Mouse (Mus musculus): ENCODE data around the gene Ehd1. TPM values are rescaled to one million over a fixed set of nuclear protein-coding genes. Genes with fewer than 3 reads are reported as not detected.
"Not testable (repeated sequence)": the region's sequence is repeated elsewhere in the genome, so short reads cannot be mapped to it uniquely, and the experiment has no call there.

Ehd1 gene
- total RNA-seq, 2 experiments from 2014 or later: 129 to 181 TPM

DNA sequence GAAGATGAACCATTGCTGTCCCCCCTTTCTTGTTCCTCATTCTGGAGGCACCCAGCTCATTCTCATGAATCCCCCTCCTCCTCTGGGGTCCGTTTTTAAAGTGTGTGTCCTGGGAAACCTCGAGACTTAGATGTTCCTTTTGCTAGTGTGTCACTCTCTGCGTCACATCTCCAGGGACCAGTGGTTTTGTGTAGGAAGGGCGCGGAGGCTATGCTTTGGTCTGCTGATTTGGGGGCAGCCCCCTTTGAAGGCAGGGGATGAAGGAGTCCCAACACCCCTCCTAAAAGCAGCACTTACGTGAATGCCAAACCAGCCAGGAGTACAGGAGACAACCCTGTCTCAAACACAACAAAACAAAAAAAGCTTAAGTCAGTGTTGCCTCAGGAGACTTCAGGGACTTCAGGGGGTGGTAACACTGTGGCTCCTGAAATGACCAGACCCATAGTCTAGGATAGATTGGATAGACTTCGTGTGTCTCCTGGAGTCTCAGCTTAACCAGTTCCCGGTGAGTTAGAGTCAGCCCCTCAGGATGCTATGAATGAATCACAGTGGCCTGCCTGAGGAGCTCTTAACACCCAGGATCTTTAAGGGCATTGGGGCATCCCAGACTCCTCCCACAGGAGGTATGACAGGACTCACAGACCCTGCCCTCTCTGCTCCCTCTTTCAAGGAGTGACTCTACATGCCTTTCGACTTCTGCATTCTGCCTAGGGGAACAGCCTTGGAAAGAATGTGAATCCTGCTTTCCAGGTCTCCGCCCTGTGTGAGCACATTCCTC is 1.3 kb downstream of the Ehd1 start:
- peak; percentile 87 to 89 for DNase-seq
- intact Hi-C loops (cut with DNase I): no loop called here

GRCm38 (mm10) chr19:6278439-6279073 is 2.0 kb downstream of the Ehd1 start:
- no peak for DNase-seq
- intact Hi-C loops (cut with DNase I): loop anchor here (1.0 kb wide), 1 partner anchor 10 kb away; no protein-coding TSS in a partner anchor

- intact Hi-C loops (cut with DNase I): loop anchor here (1.0 kb wide), 1 partner anchor 9 kb away; no protein-coding TSS in a partner anchor
- no peak for DNase-seq
Measured at GRCm38 (mm10) chr19:6279481-6280144, 3.1 kb downstream of the Ehd1 start.

GRCm38 (mm10) chr19:6280554-6280953 is 4.0 kb downstream of the Ehd1 start:
- DNase-seq: no peak
- intact Hi-C loops (cut with DNase I): no loop called here

DNA sequence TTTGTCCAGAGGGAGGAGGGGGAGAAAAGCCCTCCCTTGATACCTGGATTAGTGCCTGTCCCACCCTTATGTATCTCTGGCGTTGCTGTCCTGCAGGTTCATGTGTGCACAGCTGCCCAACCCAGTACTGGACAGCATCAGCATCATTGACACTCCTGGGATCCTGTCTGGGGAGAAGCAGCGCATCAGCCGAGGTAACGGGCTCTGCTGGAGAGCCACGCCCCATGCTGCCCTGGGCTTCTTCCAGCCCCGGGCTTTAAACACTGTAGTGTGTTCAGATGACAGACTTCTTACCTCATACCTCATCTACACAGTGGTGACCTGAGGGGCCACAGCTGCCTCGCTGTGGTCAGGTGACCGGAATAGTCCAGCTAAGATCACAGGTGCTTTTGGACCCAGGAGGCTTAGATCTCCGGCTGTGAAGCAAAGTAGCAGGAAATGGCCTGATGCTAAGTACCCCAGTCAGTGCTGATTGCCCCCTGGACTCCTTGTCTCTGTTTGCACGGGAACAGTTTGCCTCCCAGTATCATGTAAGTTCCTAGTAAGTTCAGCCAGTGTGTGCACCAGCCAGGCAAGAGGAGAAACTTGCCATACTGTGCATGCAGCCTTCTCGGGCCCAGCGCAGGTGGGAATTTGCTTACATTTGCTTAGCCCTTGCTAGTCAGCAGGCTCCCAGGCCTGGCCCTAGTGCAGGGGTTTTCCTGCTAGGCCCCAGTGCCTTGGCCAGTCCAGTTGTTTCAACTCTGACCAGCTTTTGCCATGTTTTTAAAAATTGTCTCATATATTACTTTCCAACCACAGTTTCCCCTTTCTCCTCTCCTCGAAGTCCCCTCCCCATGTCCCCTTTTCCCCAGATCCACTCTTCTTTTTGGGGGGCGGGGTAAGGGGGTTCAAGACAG is 4.8 kb downstream of the Ehd1 start:
- intact Hi-C loops (cut with DNase I): loop anchor here (2.0 kb wide), 1 partner anchor 19 kb away; no protein-coding TSS in a partner anchor
- DNase-seq: no peak

GRCm38 (mm10) chr19:6283001-6283400 is 6.5 kb downstream of the Ehd1 start:
- DNase-seq: no peak
- intact Hi-C loops (cut with DNase I): loop anchor here (2.0 kb wide), 1 partner anchor 18 kb away; no protein-coding TSS in a partner anchor

GRCm38 (mm10) chr19:6284502-6284901 is 8.0 kb downstream of the Ehd1 start:
- peak; percentile 50 to 62 for DNase-seq
- intact Hi-C loops (cut with DNase I): no loop called here

- no peak for DNase-seq
- intact Hi-C loops (cut with DNase I): no loop called here
Measured at GRCm38 (mm10) chr19:6285226-6285625, 8.7 kb downstream of the Ehd1 start.

DNA sequence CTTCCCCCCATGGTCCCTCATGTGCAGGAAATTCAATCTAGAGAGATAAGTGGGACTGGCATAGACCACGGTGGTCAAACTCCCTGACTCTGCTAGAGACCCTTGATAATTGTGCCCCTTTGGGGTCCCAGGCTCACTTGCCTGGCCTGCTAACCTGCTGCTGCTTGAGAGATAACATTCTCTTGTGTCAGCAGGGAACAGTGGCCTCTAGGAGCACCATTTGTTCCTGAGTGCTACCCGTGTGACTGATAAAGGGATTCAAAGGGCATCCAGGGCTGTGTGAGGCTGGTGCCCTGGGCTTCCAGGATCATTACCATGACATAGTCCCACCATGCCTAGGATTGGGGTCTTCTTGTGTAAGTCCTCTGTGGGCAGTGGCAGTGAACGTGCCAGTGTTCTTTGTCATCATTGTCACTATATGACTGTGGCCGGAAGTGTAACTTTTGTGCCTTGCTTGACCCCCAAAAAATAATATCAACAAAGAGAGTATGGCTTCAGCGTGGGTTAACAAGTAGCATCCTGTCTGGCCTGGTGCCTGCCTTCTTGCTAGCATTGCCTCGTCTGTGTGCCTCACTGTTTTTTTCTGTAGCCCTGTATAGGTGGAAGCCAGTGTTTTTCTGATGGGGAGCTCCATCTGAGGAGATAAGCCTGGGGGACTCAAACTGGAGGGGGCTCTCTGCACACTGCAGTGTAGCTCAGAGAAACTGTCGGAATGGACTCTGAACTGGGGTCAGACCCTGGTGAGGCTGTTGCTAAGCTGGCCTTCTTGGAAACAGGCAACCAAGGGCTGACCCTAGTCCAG is 9.3 kb downstream of the Ehd1 start:
- DNase-seq: peak; percentile 45 to 54
- intact Hi-C loops (cut with DNase I): no loop called here

DNA sequence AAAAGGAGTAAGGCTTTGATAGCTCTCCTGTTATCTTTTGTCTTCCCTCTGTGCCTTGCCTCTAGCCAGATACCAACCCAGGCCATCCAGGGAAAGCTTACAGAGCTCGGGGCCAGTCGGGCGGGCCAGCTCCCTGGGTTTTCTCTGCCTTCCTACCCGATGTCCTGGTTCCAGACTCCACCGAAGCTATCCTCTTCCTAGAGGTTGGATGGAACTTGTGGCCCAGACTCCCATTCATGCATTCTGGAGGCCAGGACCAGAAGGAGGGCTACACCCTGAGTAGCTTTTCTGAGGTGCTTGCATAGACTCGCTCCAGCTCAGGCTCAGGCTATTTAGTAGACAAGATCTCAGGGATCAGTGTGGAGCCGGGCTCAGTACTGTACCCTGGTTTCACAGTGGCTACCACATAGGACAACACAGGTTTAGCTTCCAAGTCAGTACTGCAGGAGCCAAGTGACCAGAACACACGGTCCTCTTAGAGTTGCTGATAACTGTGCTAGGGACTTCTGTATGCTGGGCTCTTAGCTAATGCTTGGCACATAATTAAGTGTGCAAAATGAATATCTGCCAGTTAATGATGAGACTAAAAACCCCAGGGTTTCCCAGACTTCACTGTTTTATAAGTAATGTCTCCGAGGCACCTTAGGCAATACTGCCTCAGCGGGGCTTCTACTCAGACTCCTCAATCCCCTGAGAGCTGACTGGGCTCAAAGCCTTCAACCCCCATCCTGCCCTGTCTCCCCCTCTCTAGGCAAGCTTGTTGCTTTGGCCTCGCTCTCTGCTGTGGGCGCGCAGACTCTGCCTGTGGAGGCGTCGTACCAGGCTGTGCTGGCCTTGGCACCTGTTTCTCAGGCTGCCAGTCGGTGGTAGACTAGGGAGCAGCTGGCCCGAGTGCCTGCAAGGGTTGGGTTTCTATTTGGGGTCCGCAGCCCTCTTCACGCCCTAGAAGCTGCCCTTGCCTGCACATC is 10.2 kb downstream of the Ehd1 start:
- intact Hi-C loops (cut with DNase I): no loop called here
- DNase-seq: peak; percentile 65 to 77

DNA sequence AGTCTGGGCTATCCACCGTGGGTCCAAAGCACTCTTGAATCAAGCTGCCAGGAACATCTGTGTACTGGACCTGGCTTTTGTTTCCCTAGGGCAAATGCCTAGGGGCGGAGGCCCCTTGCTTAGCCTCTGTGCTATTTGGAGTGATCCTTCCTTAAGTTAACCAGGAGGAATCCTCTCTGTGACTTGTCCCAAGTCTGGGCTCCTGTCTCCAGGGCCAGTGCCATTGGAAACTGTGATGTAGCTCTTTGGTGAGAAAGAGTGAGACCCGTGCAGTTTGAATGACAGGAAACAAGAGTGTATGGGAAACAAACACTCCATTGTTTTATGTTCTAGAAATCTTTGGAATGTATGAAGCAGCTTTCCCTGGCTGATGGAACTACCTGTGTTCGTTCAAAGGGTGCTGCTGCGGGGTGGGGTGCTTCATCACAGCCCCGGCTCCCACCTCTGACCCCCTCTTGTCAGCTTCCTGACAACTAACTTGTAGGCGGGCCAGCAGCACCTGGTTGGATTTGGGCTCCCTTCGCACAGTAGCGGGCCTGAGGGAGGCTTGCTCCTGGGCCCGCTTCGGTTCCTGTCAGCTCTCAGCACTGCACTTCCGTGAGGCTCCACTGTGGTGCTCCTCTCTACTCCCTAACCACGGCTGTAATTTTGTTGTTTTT is 11.8 kb downstream of the Ehd1 start:
- peak; percentile 49 to 53 for DNase-seq
- intact Hi-C loops (cut with DNase I): loop anchor here (1.0 kb wide), 1 partner anchor 9 kb away; no protein-coding TSS in a partner anchor

GRCm38 (mm10) chr19:6289696-6290238 is 13.2 kb downstream of the Ehd1 start:
- intact Hi-C loops (cut with DNase I): no loop called here
- DNase-seq: no peak

- DNase-seq; intact Hi-C loops (cut with DNase I): not testable (repeated sequence)
Measured at GRCm38 (mm10) chr19:6290720-6291116, 14.2 kb downstream of the Ehd1 start.

DNA sequence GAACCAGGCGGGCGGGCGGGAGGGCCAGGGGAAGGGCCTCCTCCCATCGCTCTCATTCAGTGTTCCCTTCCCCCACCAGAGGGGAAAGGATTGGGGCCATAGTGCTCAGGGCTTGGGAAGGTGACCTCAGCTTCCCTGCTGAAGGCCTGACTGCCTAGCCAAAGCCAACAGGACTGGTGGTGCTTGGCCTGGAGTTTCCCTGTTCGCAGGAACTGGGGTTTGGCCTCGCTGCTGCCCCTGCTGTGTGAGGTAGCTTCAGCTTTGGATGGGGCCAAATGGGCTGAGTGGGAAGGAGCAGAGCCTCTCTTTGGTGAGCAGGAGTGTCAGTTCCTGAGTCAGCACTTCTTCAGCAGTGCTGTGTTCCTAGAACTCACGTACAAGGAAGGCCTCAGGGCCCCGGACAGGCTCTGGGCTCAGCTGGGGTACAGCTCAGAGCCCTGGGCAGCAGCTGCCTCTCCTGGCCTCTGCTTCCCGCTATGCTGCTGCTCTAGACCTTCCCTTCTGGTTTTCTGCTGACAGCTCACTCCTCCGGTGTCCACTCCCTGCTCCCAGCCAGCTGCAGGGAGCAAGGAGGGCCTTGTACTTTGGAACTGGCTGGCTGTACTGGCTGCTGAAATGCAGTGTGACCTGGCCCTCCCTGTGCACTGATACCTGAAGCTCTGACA is 14.7 kb downstream of the Ehd1 start:
- peak; percentile 64 to 70 for DNase-seq
- intact Hi-C loops (cut with DNase I): no loop called here

DNA sequence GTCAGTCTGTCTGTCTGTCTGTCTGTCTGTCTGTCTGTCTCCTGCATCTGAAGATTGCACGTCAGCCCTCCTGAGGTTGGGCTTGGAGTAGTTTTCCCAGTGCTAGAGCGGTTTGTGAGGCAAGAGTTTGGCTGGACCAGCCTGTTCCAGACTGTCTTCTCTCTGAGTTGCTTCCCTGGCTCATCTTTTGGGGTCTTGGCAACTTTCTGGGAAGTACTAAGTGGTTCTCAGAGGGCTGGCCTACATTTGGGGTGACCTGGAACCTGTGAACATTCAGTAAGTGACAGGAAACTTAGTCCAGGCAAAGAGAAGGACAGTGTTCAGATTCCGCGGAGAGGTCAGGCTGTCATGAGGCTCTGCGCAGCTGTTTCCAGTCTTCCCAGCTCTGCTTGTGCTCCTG is 15.7 kb downstream of the Ehd1 start:
- intact Hi-C loops (cut with DNase I): no loop called here
- no peak for DNase-seq

- intact Hi-C loops (cut with DNase I): no loop called here
- DNase-seq: no peak
Measured at GRCm38 (mm10) chr19:6294301-6294700, 17.8 kb downstream of the Ehd1 start.
